Mouse (Mus musculus): ENCODE measurements around the gene BC107364. TPM values are rescaled to one million over a fixed set of nuclear protein-coding genes. Genes with fewer than 3 reads are reported as not detected.
"Not testable (repeated sequence)": the region's sequence is repeated elsewhere in the genome, so short reads cannot be mapped to it uniquely, and the experiment has no call there.

BC107364 gene
- polyA plus RNA-seq, 2 experiments from 2014 or later, result not detected

- no peak for ATAC-seq
These were observed 40.3 kb downstream of the BC107364 start for GRCm38 (mm10) chr3:96411821-96412220.

GRCm38 (mm10) chr3:96410966-96411365 lies 41.1 kb downstream of the BC107364 start:
- no peak for ATAC-seq

GRCm38 (mm10) chr3:96409701-96410246 lies 42.3 kb downstream of the BC107364 start:
- no peak for ATAC-seq

GRCm38 (mm10) chr3:96408111-96408510 lies 44.0 kb downstream of the BC107364 start:
- ATAC-seq, result not testable (repeated sequence)

GRCm38 (mm10) chr3:96405541-96406503 lies 46.3 kb downstream of the BC107364 start:
- no peak for ATAC-seq

- no peak for ATAC-seq
These were observed 47.1 kb downstream of the BC107364 start for GRCm38 (mm10) chr3:96405004-96405403.

- no peak for ATAC-seq
These were observed 47.7 kb downstream of the BC107364 start for GRCm38 (mm10) chr3:96404450-96404849.

- no peak for ATAC-seq
These were observed 49.1 kb downstream of the BC107364 start for GRCm38 (mm10) chr3:96403016-96403415.

GRCm38 (mm10) chr3:96401832-96402501 lies 50.1 kb downstream of the BC107364 start:
- no peak for ATAC-seq

GRCm38 (mm10) chr3:96401474-96401831 lies 50.7 kb downstream of the BC107364 start:
- ATAC-seq, result no peak

- no peak for ATAC-seq
These were observed 53.2 kb downstream of the BC107364 start for GRCm38 (mm10) chr3:96398911-96399310.

GRCm38 (mm10) chr3:96396857-96397256 lies 55.2 kb downstream of the BC107364 start:
- no peak for ATAC-seq

GRCm38 (mm10) chr3:96387202-96387601 lies 64.9 kb downstream of the BC107364 start:
- not testable (repeated sequence) for ATAC-seq

Other genes starting within 250 kb of the BC107364 start
- 10 to 100 TPM; 30.5 to 33.8 TPM for gene Bola1, start 232.6 kb downstream of the BC107364 start, polyA plus RNA-seq (2017; shearing (Covaris generic))
- not detected for gene Hist2h2ab, start 232.4 kb downstream of the BC107364 start, polyA plus RNA-seq (2017; shearing (Covaris generic))
- gene Hist2h2ac, start 231.4 kb downstream of the BC107364 start, polyA plus RNA-seq (2017; shearing (Covaris generic)), result 1 to 10 TPM; 5.5 to 5.8 TPM
- gene Hist2h2be, start 231.2 kb downstream of the BC107364 start, polyA plus RNA-seq (2017; shearing (Covaris generic)), result 1 to 10 TPM; 1.6 to 2.6 TPM
- not detected for gene Hist2h3c2, start 213.2 kb downstream of the BC107364 start, polyA plus RNA-seq (2017; shearing (Covaris generic))
- gene Hist2h2aa2, start 212.0 kb downstream of the BC107364 start, polyA plus RNA-seq (2017; shearing (Covaris generic)), result 10 to 100 TPM; 32.4 to 55.4 TPM
- gene Hist2h2aa1, start 206.8 kb downstream of the BC107364 start, polyA plus RNA-seq (2017; shearing (Covaris generic)), result 10 to 100 TPM in 1 of 2 experiments, not detected in 1; 21.7 TPM
- gene Hist2h3c1, start 205.6 kb downstream of the BC107364 start, polyA plus RNA-seq (2017; shearing (Covaris generic)), result not detected
- gene Hist2h4, start 189.0 kb downstream of the BC107364 start, polyA plus RNA-seq (2017; shearing (Covaris generic)), result 1 to 10 TPM; 7.0 to 7.1 TPM
- gene Hist2h3b, start 183.7 kb downstream of the BC107364 start, polyA plus RNA-seq (2017; shearing (Covaris generic)), result 1 to 10 TPM; 7.4 to 9.9 TPM
- gene Hist2h2bb, start 182.6 kb downstream of the BC107364 start, polyA plus RNA-seq (2017; shearing (Covaris generic)), result 1 to 10 TPM; 6.3 to 8.4 TPM
- under 1 TPM in 1 of 2 experiments, not detected in 1; 0.46 TPM for gene Fcgr1, start 158.3 kb downstream of the BC107364 start, polyA plus RNA-seq (2017; shearing (Covaris generic))
- under 1 TPM in 1 of 2 experiments, not detected in 1; 0.22 TPM for gene Hfe2, start 72.9 kb upstream of the BC107364 start, polyA plus RNA-seq (2017; shearing (Covaris generic))
- 100 to 1,000 TPM; 376 to 396 TPM for gene Txnip, start 105.7 kb upstream of the BC107364 start, polyA plus RNA-seq (2017; shearing (Covaris generic))
- 1 to 10 TPM; 1.5 to 2.0 TPM for gene Gm16253, start 124.7 kb upstream of the BC107364 start, polyA plus RNA-seq (2017; shearing (Covaris generic))
- 10 to 100 TPM; 40.6 to 51.4 TPM for gene Polr3gl, start 141.9 kb upstream of the BC107364 start, polyA plus RNA-seq (2017; shearing (Covaris generic))
- not detected for gene Ankrd34a, start 144.3 kb upstream of the BC107364 start, polyA plus RNA-seq (2017; shearing (Covaris generic))
- under 1 TPM; 0.41 to 0.77 TPM for gene Lix1l, start 148.8 kb upstream of the BC107364 start, polyA plus RNA-seq (2017; shearing (Covaris generic))
- 100 to 1,000 TPM; 102 to 135 TPM for gene Rbm8a, start 177.6 kb upstream of the BC107364 start, polyA plus RNA-seq (2017; shearing (Covaris generic))
- 10 to 100 TPM; 56.4 to 70.5 TPM for gene Pex11b, start 183.1 kb upstream of the BC107364 start, polyA plus RNA-seq (2017; shearing (Covaris generic))
- under 1 TPM in 1 of 2 experiments, not detected in 1; 0.11 TPM for gene Gm42957, start 183.2 kb upstream of the BC107364 start, polyA plus RNA-seq (2017; shearing (Covaris generic))
- gene Itga10, start 193.3 kb upstream of the BC107364 start, polyA plus RNA-seq (2017; shearing (Covaris generic)), result under 1 TPM; 0.19 to 0.42 TPM
- gene Ankrd35, start 217.8 kb upstream of the BC107364 start, polyA plus RNA-seq (2017; shearing (Covaris generic)), result not detected
- gene Pias3, start 244.1 kb upstream of the BC107364 start, polyA plus RNA-seq (2017; shearing (Covaris generic)), result 10 to 100 TPM; 41.9 to 83.2 TPM

Data from CD4-positive, CD25-positive, alpha-beta regulatory T cell, adult 4 months (primary cell).